Mouse (Mus musculus) adrenal gland, adult 18-20 months (tissue): Measurements from ENCODE around the gene Arhgef10l. TPM values are rescaled to one million over a fixed set of nuclear protein-coding genes. Genes with fewer than 3 reads are reported as not detected.

ENCODE experiments used
- DNase-seq, 2 experiments: peaks; one replicate each; pipeline ENCODE4 v3.0.0; 2021 to 2022; ENCODE audit warnings: low spot score in 2 of 2
- total RNA-seq, 2 experiments: library from RNA; stranded (reverse); gene quantifications; 1 replicate in 1 of 2; 2 replicates in 1 of 2; pipeline ENCODE4 v1.2.3; 2021

Arhgef10l gene
- total RNA-seq, 2 experiments from 2014 or later, result 6.7 to 10.7 TPM

- DNase-seq, result no peak
These were observed 29.3 kb upstream of the Arhgef10l start for GRCm38 (mm10) chr4:140695146-140695545.

DNA sequence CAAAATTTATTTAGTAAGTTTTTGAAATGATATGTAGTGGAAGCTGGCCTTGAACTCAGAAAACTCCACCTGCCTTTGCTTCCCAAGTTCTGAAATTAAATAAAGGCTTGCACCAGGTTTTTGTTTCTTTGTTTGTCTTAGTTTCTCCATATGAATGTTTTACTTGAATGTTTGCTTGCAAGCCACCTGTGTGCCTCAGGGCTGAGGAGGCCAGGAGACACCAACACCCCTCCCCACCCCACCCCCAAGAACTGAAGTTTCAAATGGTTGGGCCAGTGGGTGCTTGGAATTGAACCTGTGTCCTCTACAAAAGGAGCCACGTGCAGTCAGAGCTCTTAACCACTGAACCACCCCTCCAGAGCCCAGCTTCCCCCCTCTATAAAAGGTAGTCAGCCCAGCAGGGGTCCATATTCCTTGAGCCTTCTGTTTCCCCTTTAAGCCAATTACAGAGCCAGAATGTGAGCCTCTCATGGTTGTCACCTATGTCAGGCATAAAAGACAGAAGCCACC lies 28.8 kb upstream of the Arhgef10l start:
- no peak for DNase-seq

GRCm38 (mm10) chr4:140693513-140693912 lies 27.7 kb upstream of the Arhgef10l start:
- no peak for DNase-seq

DNA sequence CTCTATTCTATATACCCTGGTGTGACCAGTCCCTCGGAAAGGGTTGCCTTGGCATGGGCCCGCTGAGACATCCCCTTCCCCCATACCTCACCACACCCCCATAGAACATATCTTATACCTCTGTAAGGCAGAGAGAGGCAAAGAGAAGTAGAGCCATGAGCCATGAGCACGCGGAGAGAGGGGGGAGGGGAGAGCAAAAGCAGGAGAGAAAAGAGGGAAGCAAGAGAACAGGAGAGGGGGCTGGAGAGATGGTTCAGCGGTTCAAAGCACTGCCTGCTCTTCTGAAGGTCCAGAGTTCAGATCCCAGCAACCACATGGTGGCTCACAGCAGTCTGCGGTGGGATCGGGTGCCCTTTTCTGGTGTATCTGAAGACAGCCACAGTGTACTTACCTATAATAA lies 25.7 kb upstream of the Arhgef10l start:
- DNase-seq, result no peak

- DNase-seq, result no peak
These were observed 24.3 kb upstream of the Arhgef10l start for GRCm38 (mm10) chr4:140689873-140690655.

GRCm38 (mm10) chr4:140688826-140689425 lies 23.1 kb upstream of the Arhgef10l start:
- no peak for DNase-seq

- no peak for DNase-seq
These were observed 22.4 kb upstream of the Arhgef10l start for GRCm38 (mm10) chr4:140688044-140688825.

- no peak for DNase-seq
These were observed 19.1 kb upstream of the Arhgef10l start for GRCm38 (mm10) chr4:140684881-140685303.

GRCm38 (mm10) chr4:140684141-140684871 lies 18.5 kb upstream of the Arhgef10l start:
- no peak for DNase-seq

DNA sequence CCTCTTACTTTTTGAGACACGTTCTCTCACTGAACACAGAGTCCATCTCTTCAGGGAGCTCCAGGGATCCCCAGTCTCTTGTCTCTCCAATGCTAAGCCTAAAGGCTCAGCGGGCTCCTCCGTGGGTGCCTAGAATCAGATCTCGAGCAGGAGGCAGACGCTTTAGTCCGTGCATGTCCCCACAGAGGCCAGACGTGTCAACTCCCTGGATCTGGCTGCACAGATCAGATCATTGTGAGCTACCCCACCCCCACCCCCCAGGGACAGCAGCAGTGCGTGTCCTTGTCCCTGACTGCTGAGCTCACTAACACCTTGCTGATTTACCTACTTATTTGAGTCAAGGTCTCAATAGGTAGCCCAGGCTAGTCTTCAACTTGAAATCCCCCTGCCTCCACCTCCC lies 17.8 kb upstream of the Arhgef10l start:
- no peak for DNase-seq

DNA sequence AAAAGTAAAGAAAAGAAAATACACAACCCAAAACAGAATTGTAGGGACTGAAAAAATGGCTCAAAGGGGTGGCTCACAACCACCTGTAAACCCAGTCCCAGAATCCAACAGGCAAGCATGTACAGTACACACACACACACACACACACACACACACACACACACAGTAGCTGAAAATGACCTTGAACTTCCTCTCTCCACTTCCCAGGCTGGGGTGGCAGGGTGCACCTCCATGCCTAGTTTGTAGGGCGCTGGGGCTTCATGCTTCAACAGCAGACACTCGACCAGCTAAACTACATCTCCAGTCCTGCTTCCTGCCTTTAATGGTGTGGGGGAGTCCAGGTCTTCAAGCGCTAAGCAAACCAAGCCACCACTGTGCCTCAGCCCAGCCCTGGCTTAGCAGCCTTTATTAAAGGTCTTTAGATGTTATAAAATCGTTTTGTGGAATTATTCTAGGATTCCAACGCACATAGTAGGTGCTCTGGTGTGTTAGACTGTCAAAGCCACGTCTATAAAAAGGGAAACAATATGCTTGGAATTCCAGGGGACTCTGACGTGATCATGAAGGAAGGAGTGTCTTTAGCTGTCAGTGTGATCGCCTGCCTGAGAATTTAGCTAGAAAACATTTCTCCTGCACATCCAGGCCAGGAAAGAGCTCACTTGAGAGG lies 15.1 kb upstream of the Arhgef10l start:
- no peak for DNase-seq

- peak; percentile 71 to 73 for DNase-seq
These were observed 14.0 kb upstream of the Arhgef10l start for GRCm38 (mm10) chr4:140679723-140680380.

DNA sequence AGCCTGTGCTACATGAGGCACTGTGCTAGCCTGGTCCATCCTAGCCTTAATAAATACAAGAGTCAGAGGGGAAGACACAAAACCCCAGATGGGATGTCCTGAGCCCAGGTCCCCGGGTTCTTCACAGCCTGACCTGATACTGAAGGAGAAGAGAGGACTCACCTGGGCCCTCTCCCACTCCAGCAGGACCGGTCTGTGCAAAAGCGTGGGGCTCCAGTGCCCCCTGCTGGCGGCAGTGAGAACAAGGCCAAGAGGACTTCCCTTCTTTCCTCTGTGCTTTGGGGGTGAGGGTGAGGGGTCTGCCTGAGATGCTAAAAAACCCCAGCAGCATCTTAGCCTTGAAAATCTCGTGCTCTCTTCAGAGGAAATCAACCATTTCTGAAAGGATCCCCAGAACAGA lies 13.2 kb upstream of the Arhgef10l start:
- DNase-seq, result no peak

DNA sequence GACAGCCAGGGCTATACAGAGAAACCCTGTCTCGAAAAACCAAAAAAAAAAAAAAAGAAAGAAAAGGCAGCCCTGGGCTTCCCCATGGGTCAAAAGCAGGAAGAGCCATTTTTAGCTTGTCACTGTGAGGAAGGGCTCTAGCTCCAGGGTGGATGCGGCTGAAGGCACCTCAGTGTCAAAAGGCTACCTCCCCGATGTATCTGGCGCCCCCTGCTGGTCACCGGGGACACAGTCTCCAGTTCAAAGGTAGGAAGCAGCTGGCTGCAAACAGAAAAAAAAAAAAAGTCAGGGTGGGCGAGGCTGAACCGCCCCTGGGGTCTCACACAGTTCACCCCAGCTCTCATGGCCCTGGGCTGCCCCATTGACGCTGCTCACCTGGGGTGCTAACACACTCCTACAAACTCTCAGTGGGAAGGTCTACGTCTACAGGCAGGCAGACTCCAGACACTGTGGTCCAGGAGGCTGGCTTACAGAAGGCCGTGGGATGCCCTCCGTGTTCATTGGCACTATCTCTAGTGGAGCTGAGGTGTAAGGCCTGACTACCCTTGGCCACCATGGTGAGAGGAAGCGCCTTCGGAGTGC lies 8.6 kb upstream of the Arhgef10l start:
- DNase-seq, result peak; percentile 86 to 93

- DNase-seq, result no peak
These were observed 7.9 kb upstream of the Arhgef10l start for GRCm38 (mm10) chr4:140673527-140674264.

GRCm38 (mm10) chr4:140667802-140668201 lies 2.0 kb upstream of the Arhgef10l start:
- no peak for DNase-seq

DNA sequence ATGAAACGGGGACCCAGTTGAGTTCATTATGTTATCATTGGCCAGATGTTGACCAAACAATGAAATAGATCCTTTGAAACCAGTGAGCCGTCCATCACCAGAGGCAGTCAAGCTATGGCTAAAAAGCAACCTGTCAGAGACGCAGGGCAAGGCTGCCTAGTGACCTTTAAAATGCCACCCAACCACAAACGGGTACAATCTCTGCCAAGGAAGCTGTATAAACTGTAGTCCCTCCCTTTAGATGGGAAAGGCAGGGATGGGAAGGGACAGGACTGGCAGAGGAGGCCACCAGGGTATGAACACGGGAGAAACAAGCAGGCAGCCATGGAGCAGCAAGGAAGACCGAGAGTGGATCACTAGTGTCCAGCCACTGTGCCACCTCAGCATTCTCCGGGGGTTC lies 759 bp downstream of the Arhgef10l start:
- DNase-seq, result no peak

GRCm38 (mm10) chr4:140662882-140663585 lies 2.8 kb downstream of the Arhgef10l start:
- DNase-seq, result no peak
